Mouse (Mus musculus) ES-Bruce4 (cell line): ENCODE measurements around the gene Rpl10a.

Source experiments
- CTCF ChIP-seq: IDR thresholded peaks from one replicate; pipeline ENCODE4 v1.8.1; 2011; ENCODE audit warnings: low read depth, low read length
- EP300 ChIP-seq: IDR thresholded peaks from 2 replicates; pipeline ENCODE4 v1.6.1; 2011; ENCODE audit warnings: low read depth, low read length; ENCODE audit not compliant: insufficient read depth
- POLR2A ChIP-seq: IDR thresholded peaks from one replicate; pipeline ENCODE4 v1.8.1; 2011; ENCODE audit warnings: low read length; ENCODE audit not compliant: insufficient read depth

- TF ChIP-seq EP300, result no peak
- no peak for TF ChIP-seq CTCF
- no peak for TF ChIP-seq POLR2A
Observed at GRCm38 (mm10) chr17:28293716-28294115, 34.6 kb upstream of the Rpl10a start.
